Mouse (Mus musculus): ENCODE data around the gene Hecw1. TPM values are rescaled to one million over a fixed set of nuclear protein-coding genes. Genes with fewer than 3 reads are reported as not detected.

The Hecw1 gene
- polyA plus RNA-seq (2012; rRNA removed), result not detected in 2 replicates

GRCm38 (mm10) chr13:14522906-14523269 is at the start of gene Hecw1:
Gene Hecw1, minus strand, starts transcription at chr13:14523228.
- no peak for DNase-seq
- 3% methylated on average over 15 of the region's 15 CpGs for WGBS
- TF ChIP-seq CTCF (IDR thresholded peaks at IDR 0.05; ENCODE audit: insufficient read depth, low read length) (no peak), POLR2A (IDR thresholded peaks at IDR 0.05; ENCODE audit: borderline replicate concordance, extremely low read depth, low read depth, low read length) (no peak)
- no peaks in the 10 kb centered on the region for H3K4me1 ChIP-seq (ENCODE audit: control insufficient read depth, insufficient read depth, low read length)
- H3K4me3 ChIP-seq (replicated peaks; ENCODE audit: extremely low read depth, low read depth, low read length), result peak within 1 kb of the TSS; percentile 24

GRCm38 (mm10) chr13:14561336-14561735 is 38.3 kb upstream of the Hecw1 start:
- no peak overlapping the region for H3K4me3 ChIP-seq (replicated peaks; ENCODE audit: extremely low read depth, low read depth, low read length)
- DNase-seq, result no peak
- no peak for TF ChIP-seq CTCF (IDR thresholded peaks at IDR 0.05; ENCODE audit: insufficient read depth, low read length)
- TF ChIP-seq POLR2A (IDR thresholded peaks at IDR 0.05; ENCODE audit: borderline replicate concordance, extremely low read depth, low read depth, low read length), result no peak
- WGBS, result 79% methylated on average over 1 of the region's 1 CpGs
- no peaks in the 10 kb centered on the region for H3K4me1 ChIP-seq (ENCODE audit: control insufficient read depth, insufficient read depth, low read length)

GRCm38 (mm10) chr13:14552628-14553027 is 29.6 kb upstream of the Hecw1 start:
- no peak for TF ChIP-seq CTCF (IDR thresholded peaks at IDR 0.05; ENCODE audit: insufficient read depth, low read length)
- TF ChIP-seq POLR2A (IDR thresholded peaks at IDR 0.05; ENCODE audit: borderline replicate concordance, extremely low read depth, low read depth, low read length), result no peak

DNA sequence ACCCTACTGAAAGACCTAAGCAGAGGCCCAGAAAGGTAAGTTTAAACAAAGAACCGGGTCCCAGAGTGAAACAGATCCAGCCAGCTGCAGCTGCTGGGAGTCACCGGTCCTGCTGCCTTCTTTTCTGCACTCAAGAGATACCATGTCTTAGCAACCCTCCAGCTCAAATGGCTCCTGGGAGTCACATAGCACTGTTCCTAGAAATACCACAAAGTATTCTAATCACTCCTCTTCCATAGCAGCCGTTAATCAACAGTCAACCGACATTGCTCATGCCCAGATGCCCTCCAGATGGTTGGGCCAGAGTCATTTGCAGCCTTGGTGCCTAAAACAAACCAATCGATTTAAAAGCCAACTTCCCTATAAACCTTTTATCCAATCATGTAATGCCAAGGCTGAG is 19.8 kb upstream of the Hecw1 start:
- DNase-seq, result no peak
- Histone ChIP-seq H3K4me1 (ENCODE audit: control insufficient read depth, insufficient read depth, low read length) (no peaks in the 10 kb centered on the region), H3K4me3 (replicated peaks; ENCODE audit: extremely low read depth, low read depth, low read length) (no peak overlapping the region)
- TF ChIP-seq POLR2A (IDR thresholded peaks at IDR 0.05; ENCODE audit: borderline replicate concordance, extremely low read depth, low read depth, low read length) (no peak), CTCF (IDR thresholded peaks at IDR 0.05; ENCODE audit: insufficient read depth, low read length) (no peak)
- 80% methylated on average over 5 of the region's 5 CpGs for WGBS

More at GRCm38 (mm10) chr13:14552628-14553027, 29.6 kb upstream of the Hecw1 start:
- H3K4me1 ChIP-seq (ENCODE audit: control insufficient read depth, insufficient read depth, low read length), result no peaks in the 10 kb centered on the region
- DNase-seq, result no peak
- 65% methylated on average over 2 of the region's 2 CpGs for WGBS
- H3K4me3 ChIP-seq (replicated peaks; ENCODE audit: extremely low read depth, low read depth, low read length), result no peak overlapping the region

DNA sequence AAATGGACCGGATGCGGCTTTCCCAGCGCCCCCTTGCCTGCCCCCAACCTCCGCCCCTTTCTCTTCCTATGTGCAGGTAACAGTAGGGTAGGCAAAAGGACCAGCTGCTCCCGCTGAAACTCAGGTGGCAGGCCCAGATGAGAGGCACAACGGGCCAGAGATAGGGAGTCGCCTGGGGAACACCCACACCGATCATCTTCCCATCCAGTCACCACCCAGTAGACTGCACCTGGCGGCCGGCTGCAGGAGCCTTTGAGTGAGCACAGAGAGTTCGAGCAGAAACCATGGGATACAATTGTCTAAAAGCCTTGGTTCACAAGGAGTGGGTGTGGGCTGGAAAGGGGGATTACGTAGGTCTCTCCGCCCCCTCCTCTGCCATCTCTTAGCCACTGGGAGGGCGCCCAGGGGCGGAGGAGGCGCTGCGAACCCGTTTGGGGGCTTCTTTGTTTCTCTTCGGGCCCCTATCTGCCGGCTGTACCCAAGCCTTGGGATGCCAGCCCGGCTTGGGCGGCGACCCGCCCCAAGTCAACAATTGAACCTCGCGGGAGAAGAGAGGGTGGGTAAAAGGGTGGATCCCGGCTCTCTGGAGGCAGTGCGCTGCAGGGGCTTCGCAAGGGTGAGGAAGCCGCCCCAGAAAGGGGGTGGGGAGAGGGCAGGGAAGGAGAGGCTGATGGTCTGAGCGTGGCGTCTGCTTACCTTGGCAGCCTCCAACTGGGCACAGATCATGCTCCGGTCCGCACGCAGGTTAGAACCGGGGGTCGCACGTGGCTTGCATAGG is 711 bp downstream of the Hecw1 start:
- WGBS, result 3% methylated on average over 38 of the region's 38 CpGs
- peak; percentile 8 for DNase-seq
- H3K4me1 ChIP-seq (ENCODE audit: control insufficient read depth, insufficient read depth, low read length), result no peaks in the 10 kb centered on the region
- H3K4me3 ChIP-seq (replicated peaks; ENCODE audit: extremely low read depth, low read depth, low read length), result peak overlapping the region; percentile 24
- no peak for TF ChIP-seq CTCF (IDR thresholded peaks at IDR 0.05; ENCODE audit: insufficient read depth, low read length)
- no peak for TF ChIP-seq POLR2A (IDR thresholded peaks at IDR 0.05; ENCODE audit: borderline replicate concordance, extremely low read depth, low read depth, low read length)

DNA sequence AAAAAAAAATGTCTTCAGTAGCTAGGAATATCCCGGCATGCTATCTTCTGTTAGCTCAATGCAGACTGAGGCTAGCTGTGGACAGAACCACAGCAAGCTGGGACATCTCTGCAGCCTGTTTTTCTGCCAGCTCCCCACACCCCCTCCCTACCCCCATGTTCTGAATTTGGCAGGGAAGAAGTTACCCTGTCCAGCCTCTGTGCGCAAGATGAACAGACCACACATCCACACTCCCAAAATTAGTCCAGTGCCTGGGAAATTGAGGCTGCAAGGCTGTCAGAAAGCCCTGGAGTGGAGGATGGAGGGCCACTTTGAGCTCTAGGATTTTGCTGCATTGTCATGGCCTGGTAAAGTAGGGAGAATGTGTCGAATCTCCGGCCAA is 1.3 kb downstream of the Hecw1 start:
- Histone ChIP-seq H3K4me1 (ENCODE audit: control insufficient read depth, insufficient read depth, low read length) (no peaks in the 10 kb centered on the region), H3K4me3 (replicated peaks; ENCODE audit: extremely low read depth, low read depth, low read length) (no peak overlapping the region)
- 31% methylated on average over 4 of the region's 4 CpGs for WGBS
- TF ChIP-seq POLR2A (IDR thresholded peaks at IDR 0.05; ENCODE audit: borderline replicate concordance, extremely low read depth, low read depth, low read length) (no peak), CTCF (IDR thresholded peaks at IDR 0.05; ENCODE audit: insufficient read depth, low read length) (no peak)
- DNase-seq, result no peak

DNA sequence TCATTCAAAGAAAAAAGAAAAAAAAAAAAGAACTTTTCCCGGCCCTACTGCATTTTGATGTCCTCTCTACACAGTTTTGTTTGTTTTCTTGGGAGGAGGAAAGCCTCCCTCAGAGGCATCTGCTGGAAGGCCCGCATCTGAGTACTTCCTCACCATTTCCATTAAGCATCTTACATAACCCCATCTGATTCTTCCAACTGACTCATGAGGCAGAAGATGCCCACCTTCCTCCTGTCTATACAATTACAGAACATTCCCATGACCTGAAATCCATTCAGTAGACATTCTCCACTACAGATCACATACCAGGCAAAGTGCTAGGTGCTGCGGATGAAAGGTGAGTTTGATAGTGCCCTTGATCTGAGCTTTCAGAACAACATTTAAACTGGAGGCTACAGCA is 3.4 kb downstream of the Hecw1 start:
- TF ChIP-seq CTCF (IDR thresholded peaks at IDR 0.05; ENCODE audit: insufficient read depth, low read length) (no peak), POLR2A (IDR thresholded peaks at IDR 0.05; ENCODE audit: borderline replicate concordance, extremely low read depth, low read depth, low read length) (no peak)
- DNase-seq, result no peak
- 61% methylated on average over 3 of the region's 3 CpGs for WGBS
- H3K4me3 ChIP-seq (replicated peaks; ENCODE audit: extremely low read depth, low read depth, low read length), result no peak overlapping the region
- no peaks in the 10 kb centered on the region for H3K4me1 ChIP-seq (ENCODE audit: control insufficient read depth, insufficient read depth, low read length)

DNA sequence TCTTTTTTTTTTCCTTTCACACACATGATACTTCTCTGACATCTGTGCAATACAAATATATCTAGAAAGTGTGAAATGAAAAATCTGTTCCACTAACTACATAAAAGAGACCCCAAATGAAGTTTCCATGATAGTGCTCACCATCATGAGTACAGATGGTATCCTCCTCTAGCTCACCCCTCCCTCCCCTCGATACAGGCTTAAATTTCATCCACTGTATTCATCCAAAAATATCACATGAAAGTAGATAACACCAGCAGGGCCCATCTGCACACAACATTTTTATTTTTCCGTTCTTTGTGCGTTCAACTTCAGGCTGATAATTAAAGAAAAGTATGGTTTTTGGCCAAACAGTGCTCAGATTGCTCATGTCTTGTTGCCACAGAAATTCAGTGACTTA is 5.5 kb downstream of the Hecw1 start:
- WGBS, result 68% methylated on average over 3 of the region's 3 CpGs
- no peak for TF ChIP-seq POLR2A (IDR thresholded peaks at IDR 0.05; ENCODE audit: borderline replicate concordance, extremely low read depth, low read depth, low read length)
- TF ChIP-seq CTCF (IDR thresholded peaks at IDR 0.05; ENCODE audit: insufficient read depth, low read length), result no peak
- no peaks in the 10 kb centered on the region for H3K4me1 ChIP-seq (ENCODE audit: control insufficient read depth, insufficient read depth, low read length)
- DNase-seq, result no peak
- no peak overlapping the region for H3K4me3 ChIP-seq (replicated peaks; ENCODE audit: extremely low read depth, low read depth, low read length)

- no peak for TF ChIP-seq POLR2A (IDR thresholded peaks at IDR 0.05; ENCODE audit: borderline replicate concordance, extremely low read depth, low read depth, low read length)
- no peak for TF ChIP-seq CTCF (IDR thresholded peaks at IDR 0.05; ENCODE audit: insufficient read depth, low read length)
- 58% methylated on average over 2 of the region's 2 CpGs for WGBS
- Histone ChIP-seq H3K4me3 (replicated peaks; ENCODE audit: extremely low read depth, low read depth, low read length) (no peak overlapping the region), H3K4me1 (ENCODE audit: control insufficient read depth, insufficient read depth, low read length) (no peaks in the 10 kb centered on the region)
- DNase-seq, result no peak
These were observed 7.9 kb downstream of the Hecw1 start for GRCm38 (mm10) chr13:14515106-14515505.

- Histone ChIP-seq H3K4me3 (replicated peaks; ENCODE audit: extremely low read depth, low read depth, low read length) (no peak overlapping the region), H3K4me1 (ENCODE audit: control insufficient read depth, insufficient read depth, low read length) (no peaks in the 10 kb centered on the region)
- no peak for DNase-seq
- TF ChIP-seq CTCF (IDR thresholded peaks at IDR 0.05; ENCODE audit: insufficient read depth, low read length) (no peak), POLR2A (IDR thresholded peaks at IDR 0.05; ENCODE audit: borderline replicate concordance, extremely low read depth, low read depth, low read length) (no peak)
These were observed 9.1 kb downstream of the Hecw1 start for GRCm38 (mm10) chr13:14513934-14514333.

Measured in lung, adult 2 months (tissue).